Mouse (Mus musculus) splenic B cell, adult 2 months (primary cell): ENCODE data around the gene Zfp281.
A peak's percentile ranks its signal among the peaks of the same experiment; 100 is the strongest.

Experiments used
- DNase-seq: peaks from one replicate; pipeline ENCODE4 v3.0.0-alpha.2; 2011; ENCODE audit warnings: low read depth, low spot score
- H3K27me3 ChIP-seq: 2 replicates; pipeline ENCODE4 v1.6.1; 2012; ENCODE audit warnings: mild to moderate bottlenecking, low read length, moderate library complexity, mixed read lengths; ENCODE audit not compliant: control insufficient read depth, poor library complexity, insufficient read depth, severe bottlenecking
- H3K36me3 ChIP-seq: 2 replicates; pipeline ENCODE4 v1.6.1; 2012; ENCODE audit warnings: mild to moderate bottlenecking, low read length, moderate library complexity, mixed read lengths; ENCODE audit not compliant: control insufficient read depth, poor library complexity, insufficient read depth, severe bottlenecking

Gene Zfp281

GRCm38 (mm10) chr1:136624146-136625018 lies at the start of gene Zfp281:
Zfp281 (plus strand) TSS chr1:136624901.
- H3K36me3 ChIP-seq: no peaks in the 10 kb centered on the region
- DNase-seq: peak; percentile 96
- no peaks in the 10 kb centered on the region for H3K27me3 ChIP-seq

- DNase-seq: peak; percentile 8
- Histone ChIP-seq H3K36me3 (no peaks in the 10 kb centered on the region), H3K27me3 (no peaks in the 10 kb centered on the region)
Observed at GRCm38 (mm10) chr1:136577890-136578663, 46.6 kb upstream of the Zfp281 start.

GRCm38 (mm10) chr1:136579360-136579759 lies 45.3 kb upstream of the Zfp281 start:
- DNase-seq: peak; percentile 8
- Histone ChIP-seq H3K36me3 (no peaks in the 10 kb centered on the region), H3K27me3 (no peaks in the 10 kb centered on the region)

GRCm38 (mm10) chr1:136580266-136580665 lies 44.4 kb upstream of the Zfp281 start:
- H3K27me3 ChIP-seq: no peaks in the 10 kb centered on the region
- DNase-seq: peak; percentile 5
- no peaks in the 10 kb centered on the region for H3K36me3 ChIP-seq

- no peaks in the 10 kb centered on the region for H3K27me3 ChIP-seq
- no peaks in the 10 kb centered on the region for H3K36me3 ChIP-seq
- peak; percentile 46 for DNase-seq
Observed at GRCm38 (mm10) chr1:136581841-136582240, 42.9 kb upstream of the Zfp281 start.

GRCm38 (mm10) chr1:136587761-136588405 lies 36.8 kb upstream of the Zfp281 start:
- Histone ChIP-seq H3K36me3 (no peaks in the 10 kb centered on the region), H3K27me3 (no peaks in the 10 kb centered on the region)
- DNase-seq: no peak

- Histone ChIP-seq H3K36me3 (no peaks in the 10 kb centered on the region), H3K27me3 (no peaks in the 10 kb centered on the region)
- no peak for DNase-seq
Observed at GRCm38 (mm10) chr1:136588908-136589307, 35.8 kb upstream of the Zfp281 start.

GRCm38 (mm10) chr1:136592741-136593140 lies 32.0 kb upstream of the Zfp281 start:
- DNase-seq: no peak
- Histone ChIP-seq H3K27me3 (no peaks in the 10 kb centered on the region), H3K36me3 (no peaks in the 10 kb centered on the region)

- no peak for DNase-seq
- Histone ChIP-seq H3K27me3 (no peaks in the 10 kb centered on the region), H3K36me3 (no peaks in the 10 kb centered on the region)
Observed at GRCm38 (mm10) chr1:136594235-136594850, 30.4 kb upstream of the Zfp281 start.

- no peak for DNase-seq
- H3K36me3 ChIP-seq: no peaks in the 10 kb centered on the region
- H3K27me3 ChIP-seq: no peaks in the 10 kb centered on the region
Observed at GRCm38 (mm10) chr1:136596821-136597220, 27.9 kb upstream of the Zfp281 start.

GRCm38 (mm10) chr1:136598286-136598685 lies 26.4 kb upstream of the Zfp281 start:
- DNase-seq: no peak
- Histone ChIP-seq H3K27me3 (no peaks in the 10 kb centered on the region), H3K36me3 (no peaks in the 10 kb centered on the region)

GRCm38 (mm10) chr1:136600067-136600466 lies 24.6 kb upstream of the Zfp281 start:
- Histone ChIP-seq H3K27me3 (no peaks in the 10 kb centered on the region; the same call in 1 of the 2 replicates), H3K36me3 (no peaks in the 10 kb centered on the region)
- no peak for DNase-seq

- H3K27me3 ChIP-seq: no peaks in the 10 kb centered on the region; the same call in 1 of the 2 replicates
- DNase-seq: no peak
- H3K36me3 ChIP-seq: no peaks in the 10 kb centered on the region
Observed at GRCm38 (mm10) chr1:136600647-136601345, 23.9 kb upstream of the Zfp281 start.

GRCm38 (mm10) chr1:136601346-136601888 lies 23.3 kb upstream of the Zfp281 start:
- Histone ChIP-seq H3K36me3 (no peaks in the 10 kb centered on the region), H3K27me3 (no peaks in the 10 kb centered on the region; the same call in 1 of the 2 replicates)
- no peak for DNase-seq
